Mouse (Mus musculus): ENCODE measurements around the gene Stk32c. TPM values are rescaled to one million over a fixed set of nuclear protein-coding genes. Genes with fewer than 3 reads are reported as not detected.

Stk32c gene
- total and polyA plus RNA-seq, 3 experiments = 0.21 TPM; not detected in 2

DNA sequence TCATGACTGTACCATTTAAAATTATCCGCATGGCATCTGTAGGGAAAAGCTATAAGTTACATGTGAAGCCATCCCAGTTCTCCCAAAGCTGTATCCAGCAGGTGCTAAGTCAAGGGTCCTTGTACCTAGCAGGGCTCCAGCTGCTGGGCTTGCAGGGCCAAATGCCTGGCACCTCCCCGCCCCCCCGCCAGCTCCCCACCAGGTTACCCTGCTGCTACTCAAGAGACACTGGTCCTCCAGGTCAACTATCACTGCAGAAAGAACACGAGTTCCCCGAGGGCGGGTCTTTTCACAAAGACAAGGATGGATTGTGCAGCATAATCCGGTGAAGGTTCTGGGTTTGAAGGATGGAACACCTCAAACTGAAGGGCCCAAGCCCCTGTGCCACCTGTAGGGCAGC lies 25.8 kb downstream of the Stk32c start:
- no peaks in the 10 kb centered on the region for H3K9me3 ChIP-seq (replicated peaks; ENCODE audit: insufficient read depth, low read length)
- no peaks in the 10 kb centered on the region for H3K4me1 ChIP-seq (ENCODE audit: control insufficient read depth in 1 of 2, insufficient read depth in 2 of 2, low read length in 2 of 2)
- H3K79me2 ChIP-seq (ENCODE audit: control insufficient read depth, insufficient read depth, low read length, poor library complexity) = no peaks in the 10 kb centered on the region
- TF ChIP-seq SMC3 (IDR thresholded peaks at IDR 0.05; ENCODE audit: low read depth, low read length) = no peak
- TF ChIP-seq KAT2A (conservative IDR thresholded peaks at IDR 0.05; ENCODE audit: low read depth, low read length) = no peak
- TF ChIP-seq MYB (IDR thresholded peaks at IDR 0.05; ENCODE audit: low read depth, low read length) = no peak
- no peak for TF ChIP-seq GATA1 (IDR thresholded peaks at IDR 0.05; ENCODE audit: low read depth, low read length)
- TF ChIP-seq CTCF (IDR thresholded peaks at IDR 0.05 in 2 of 3, conservative IDR thresholded peaks at IDR 0.05 in 1 of 3; ENCODE audit: control insufficient read depth in 1 of 3, insufficient read depth in 1 of 3, low read depth in 2 of 3, low read length in 3 of 3, poor library complexity in 1 of 3, severe bottlenecking in 1 of 3) = no peak
- TF ChIP-seq MYC (IDR thresholded peaks at IDR 0.05; ENCODE audit: low read depth, low read length) = no peak
- no peak for TF ChIP-seq JUND (IDR thresholded peaks at IDR 0.05; ENCODE audit: low read depth, low read length)
- TF ChIP-seq POLR2A (IDR thresholded peaks at IDR 0.05; ENCODE audit: control insufficient read depth in 1 of 2, insufficient read depth in 1 of 2, low read depth in 1 of 2, low read length in 2 of 2, poor library complexity in 1 of 2) = no peak
- no peak for TF ChIP-seq USF2 (IDR thresholded peaks at IDR 0.05; ENCODE audit: borderline replicate concordance in 1 of 2, insufficient read depth in 1 of 2, low read depth in 1 of 2, low read length in 2 of 2)
- TF ChIP-seq HCFC1 (IDR thresholded peaks at IDR 0.05; ENCODE audit: low read depth, low read length) = no peak
- no peak for TF ChIP-seq ZKSCAN1 (IDR thresholded peaks at IDR 0.05; ENCODE audit: low read depth, low read length)
- no peak for TF ChIP-seq BHLHE40 (IDR thresholded peaks at IDR 0.05; ENCODE audit: borderline replicate concordance, low read depth, low read length)
- TF ChIP-seq E2F4 (IDR thresholded peaks at IDR 0.05; ENCODE audit: borderline replicate concordance, low read depth, low read length) = no peak
- no peak for TF ChIP-seq GABPA (IDR thresholded peaks at IDR 0.05; ENCODE audit: low read depth, low read length)
- TF ChIP-seq TBP (IDR thresholded peaks at IDR 0.05; ENCODE audit: low read depth, low read length) = no peak
- H3K27me3 ChIP-seq (ENCODE audit: control insufficient read depth in 1 of 2, insufficient read depth in 2 of 2, low read length in 2 of 2) = no peaks in the 10 kb centered on the region; a peak in 1 of 4 replicates
- DNase-seq (ENCODE audit: low read depth, low spot score) = no peak
- H3K36me3 ChIP-seq (ENCODE audit: control insufficient read depth in 1 of 2, insufficient read depth in 2 of 2, low read length in 2 of 2) = no peaks in the 10 kb centered on the region; a peak in 1 of 4 replicates
- H3K4me3 ChIP-seq (ENCODE audit: control insufficient read depth in 1 of 2, insufficient read depth in 1 of 2, low read depth in 2 of 2, low read length in 2 of 2) = no peak overlapping the region
- H3K9ac ChIP-seq (ENCODE audit: control insufficient read depth, low read depth, low read length, poor library complexity, severe bottlenecking) = no peak overlapping the region
- no peak overlapping the region for H3K27ac ChIP-seq (ENCODE audit: control insufficient read depth, low read depth, low read length)

DNA sequence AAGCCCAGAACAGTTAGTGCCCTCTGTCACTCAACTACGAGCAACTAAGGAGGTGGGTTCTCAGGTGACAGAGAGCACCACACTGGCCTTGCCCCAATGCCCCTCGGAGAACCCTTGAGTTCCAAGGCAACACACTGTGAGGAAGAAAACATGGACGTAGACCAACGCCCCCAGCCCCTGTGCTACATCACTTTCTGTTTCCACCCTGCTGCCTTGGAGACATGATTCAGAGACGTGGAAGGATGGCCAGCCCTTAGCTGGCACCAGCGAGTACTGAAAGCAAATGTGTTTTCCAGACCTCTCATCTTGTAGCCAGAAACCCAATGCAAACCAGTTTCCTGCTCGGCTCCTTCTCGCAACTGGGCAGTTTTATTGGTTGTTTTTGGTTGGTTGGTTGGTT lies 26.7 kb downstream of the Stk32c start:
- no peaks in the 10 kb centered on the region for H3K9me3 ChIP-seq (replicated peaks; ENCODE audit: insufficient read depth, low read length)
- no peak overlapping the region for H3K4me3 ChIP-seq (ENCODE audit: control insufficient read depth in 1 of 2, insufficient read depth in 1 of 2, low read depth in 2 of 2, low read length in 2 of 2)
- no peak overlapping the region for H3K9ac ChIP-seq (ENCODE audit: control insufficient read depth, low read depth, low read length, poor library complexity, severe bottlenecking)
- H3K27ac ChIP-seq (ENCODE audit: control insufficient read depth, low read depth, low read length) = no peak overlapping the region
- no peaks in the 10 kb centered on the region; a peak in 1 of 4 replicates for H3K27me3 ChIP-seq (ENCODE audit: control insufficient read depth in 1 of 2, insufficient read depth in 2 of 2, low read length in 2 of 2)
- DNase-seq (ENCODE audit: low read depth, low spot score) = no peak
- no peaks in the 10 kb centered on the region for H3K79me2 ChIP-seq (ENCODE audit: control insufficient read depth, insufficient read depth, low read length, poor library complexity)
- H3K4me1 ChIP-seq (ENCODE audit: control insufficient read depth in 1 of 2, insufficient read depth in 2 of 2, low read length in 2 of 2) = no peaks in the 10 kb centered on the region
- TF ChIP-seq TCF12 (IDR thresholded peaks at IDR 0.05; ENCODE audit: low read depth, low read length) (no peak), CHD1 (IDR thresholded peaks at IDR 0.05; ENCODE audit: low read depth, low read length) (no peak), HCFC1 (IDR thresholded peaks at IDR 0.05; ENCODE audit: low read depth, low read length) (no peak), USF2 (IDR thresholded peaks at IDR 0.05; ENCODE audit: borderline replicate concordance in 1 of 2, insufficient read depth in 1 of 2, low read depth in 1 of 2, low read length in 2 of 2) (no peak)
- H3K36me3 ChIP-seq (ENCODE audit: control insufficient read depth in 1 of 2, insufficient read depth in 2 of 2, low read length in 2 of 2) = no peaks in the 10 kb centered on the region; a peak in 1 of 4 replicates

Data from MEL (cell line).